Mouse (Mus musculus): ENCODE measurements at regions not wholly inside any gene's neighbourhood (a gene's known extent, or its start where the extent isn't known, plus 50 kb on each side); places are given as distances from the start of the nearest gene placed in this dataset.

GRCm38 (mm10) chr4:9048817-9049216 is 810.0 kb upstream of the Car8 start:
- H3K27ac ChIP-seq (ENCODE audit: control insufficient read depth, insufficient read depth, low read depth, low read length, poor library complexity): no peak overlapping the region
- no peak for TF ChIP-seq CTCF (IDR thresholded peaks at IDR 0.05; ENCODE audit: control insufficient read depth, insufficient read depth, low read length)
- no peak for TF ChIP-seq POLR2A (IDR thresholded peaks at IDR 0.05; ENCODE audit: borderline replicate concordance, control insufficient read depth, low read depth, low read length)
- 83% methylated on average over 1 of the region's 1 CpGs for WGBS
- no peak overlapping the region for H3K4me3 ChIP-seq (replicated peaks; ENCODE audit: control insufficient read depth, low read depth, low read length)
- no peaks in the 10 kb centered on the region for H3K4me1 ChIP-seq (ENCODE audit: control insufficient read depth, insufficient read depth, low read length)

DNA sequence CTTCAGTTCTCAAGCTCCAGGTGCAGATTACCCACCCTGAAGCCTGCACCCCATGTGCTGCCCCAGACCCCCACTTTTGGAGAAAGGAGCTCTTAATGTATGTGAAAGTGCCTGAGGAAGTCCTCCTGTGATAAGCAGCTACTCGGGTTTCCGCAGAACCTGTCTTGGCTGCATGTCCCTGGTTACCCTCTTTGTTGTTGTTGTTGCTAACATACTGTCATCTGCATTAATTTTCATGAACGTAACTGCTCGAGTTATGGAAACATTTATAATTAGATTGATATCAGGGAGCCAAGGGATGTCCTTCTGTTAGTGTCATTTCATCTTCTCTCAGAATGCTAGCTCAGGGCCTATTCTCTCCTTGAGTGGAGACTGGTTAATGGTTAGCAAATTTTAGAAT is 808.3 kb upstream of the Car8 start:
- Histone ChIP-seq H3K27ac (ENCODE audit: control insufficient read depth, insufficient read depth, low read depth, low read length, poor library complexity) (no peak overlapping the region), H3K4me1 (ENCODE audit: control insufficient read depth, insufficient read depth, low read length) (no peaks in the 10 kb centered on the region), H3K4me3 (replicated peaks; ENCODE audit: control insufficient read depth, low read depth, low read length) (no peak overlapping the region)
- no peak for TF ChIP-seq CTCF (IDR thresholded peaks at IDR 0.05; ENCODE audit: control insufficient read depth, insufficient read depth, low read length)
- no peak for TF ChIP-seq POLR2A (IDR thresholded peaks at IDR 0.05; ENCODE audit: borderline replicate concordance, control insufficient read depth, low read depth, low read length)
- 76% methylated on average over 4 of the region's 4 CpGs for WGBS

DNA sequence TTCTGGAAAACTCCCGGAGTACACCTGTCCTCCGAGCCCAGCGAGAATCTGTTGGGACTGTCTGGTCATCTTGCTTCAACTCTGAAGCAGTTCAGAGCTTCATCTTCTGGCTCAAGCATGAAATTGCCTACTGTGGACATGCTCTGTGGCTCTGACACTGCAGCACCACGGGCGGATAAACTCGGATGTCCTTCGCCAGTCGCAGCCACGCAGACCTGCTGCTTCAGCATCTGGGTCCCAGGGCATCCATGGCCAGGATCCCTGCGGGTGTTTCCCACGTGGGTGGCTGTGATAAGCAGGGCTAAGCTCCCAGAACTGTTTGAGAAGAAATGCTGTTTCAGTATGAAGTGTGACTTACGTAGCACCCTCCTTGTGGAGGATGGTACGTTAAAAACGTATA is 807.6 kb upstream of the Car8 start:
- H3K27ac ChIP-seq (ENCODE audit: control insufficient read depth, insufficient read depth, low read depth, low read length, poor library complexity): no peak overlapping the region
- H3K4me1 ChIP-seq (ENCODE audit: control insufficient read depth, insufficient read depth, low read length): no peaks in the 10 kb centered on the region
- TF ChIP-seq POLR2A (IDR thresholded peaks at IDR 0.05; ENCODE audit: borderline replicate concordance, control insufficient read depth, low read depth, low read length): no peak
- TF ChIP-seq CTCF (IDR thresholded peaks at IDR 0.05; ENCODE audit: control insufficient read depth, insufficient read depth, low read length): no peak
- WGBS: 82% methylated on average over 14 of the region's 14 CpGs
- H3K4me3 ChIP-seq (replicated peaks; ENCODE audit: control insufficient read depth, low read depth, low read length): no peak overlapping the region

DNA sequence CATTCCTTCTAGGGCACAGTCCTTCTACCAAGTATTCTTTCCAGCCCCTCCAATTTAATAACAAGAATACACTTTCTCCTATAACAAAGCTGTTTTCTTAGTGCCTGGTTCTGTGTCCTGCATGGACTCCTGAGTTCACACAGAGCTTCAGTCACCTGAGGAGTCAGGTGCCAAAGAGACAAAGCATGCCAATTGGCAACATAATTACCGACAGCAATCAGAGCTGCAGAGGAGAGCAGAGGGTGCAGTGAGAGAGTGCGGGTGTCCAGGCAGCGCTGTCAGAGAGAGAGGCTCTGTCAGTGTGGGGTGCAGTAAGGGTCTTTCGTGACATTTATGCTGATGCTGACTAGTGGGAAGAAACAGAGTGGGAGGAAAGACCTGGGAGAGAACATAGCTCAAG is 807.2 kb upstream of the Car8 start:
- no peaks in the 10 kb centered on the region for H3K4me1 ChIP-seq (ENCODE audit: control insufficient read depth, insufficient read depth, low read length)
- TF ChIP-seq CTCF (IDR thresholded peaks at IDR 0.05; ENCODE audit: control insufficient read depth, insufficient read depth, low read length): no peak
- H3K27ac ChIP-seq (ENCODE audit: control insufficient read depth, insufficient read depth, low read depth, low read length, poor library complexity): no peak overlapping the region
- WGBS: 78% methylated on average over 4 of the region's 4 CpGs
- no peak overlapping the region for H3K4me3 ChIP-seq (replicated peaks; ENCODE audit: control insufficient read depth, low read depth, low read length)

DNA sequence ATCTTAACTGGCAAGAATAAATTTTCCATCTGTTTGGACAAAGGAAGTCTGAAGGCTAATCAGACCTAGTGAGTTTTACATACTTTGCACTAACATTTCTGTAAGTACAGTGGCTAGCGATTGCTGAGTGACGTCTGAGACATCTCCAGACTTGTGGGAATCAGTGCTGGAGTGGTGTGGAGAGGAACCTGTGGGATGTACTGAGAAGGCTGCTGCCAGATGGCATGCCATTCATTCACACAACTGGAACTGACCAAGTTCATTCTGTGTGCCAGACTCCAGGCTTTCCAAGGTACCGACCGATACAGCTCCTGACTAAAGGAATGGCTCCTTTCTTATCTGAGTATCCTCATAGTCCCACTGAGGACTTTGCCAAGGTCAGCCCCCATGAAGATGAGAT is 797.2 kb upstream of the Car8 start:
- no peak overlapping the region for H3K27ac ChIP-seq (ENCODE audit: control insufficient read depth, insufficient read depth, low read depth, low read length, poor library complexity)
- H3K4me3 ChIP-seq (replicated peaks; ENCODE audit: control insufficient read depth, low read depth, low read length): no peak overlapping the region
- no peak for TF ChIP-seq POLR2A (IDR thresholded peaks at IDR 0.05; ENCODE audit: borderline replicate concordance, control insufficient read depth, low read depth, low read length)
- TF ChIP-seq CTCF (IDR thresholded peaks at IDR 0.05; ENCODE audit: control insufficient read depth, insufficient read depth, low read length): no peak
- 75% methylated on average over 4 of the region's 4 CpGs for WGBS
- no peaks in the 10 kb centered on the region for H3K4me1 ChIP-seq (ENCODE audit: control insufficient read depth, insufficient read depth, low read length)

GRCm38 (mm10) chr4:9035350-9035749 is 796.5 kb upstream of the Car8 start:
- WGBS: 70% methylated on average over 4 of the region's 4 CpGs
- H3K4me1 ChIP-seq (ENCODE audit: control insufficient read depth, insufficient read depth, low read length): no peaks in the 10 kb centered on the region
- H3K27ac ChIP-seq (ENCODE audit: control insufficient read depth, insufficient read depth, low read depth, low read length, poor library complexity): no peak overlapping the region
- H3K4me3 ChIP-seq (replicated peaks; ENCODE audit: control insufficient read depth, low read depth, low read length): no peak overlapping the region
- TF ChIP-seq CTCF (IDR thresholded peaks at IDR 0.05; ENCODE audit: control insufficient read depth, insufficient read depth, low read length) (no peak), POLR2A (IDR thresholded peaks at IDR 0.05; ENCODE audit: borderline replicate concordance, control insufficient read depth, low read depth, low read length) (no peak)

DNA sequence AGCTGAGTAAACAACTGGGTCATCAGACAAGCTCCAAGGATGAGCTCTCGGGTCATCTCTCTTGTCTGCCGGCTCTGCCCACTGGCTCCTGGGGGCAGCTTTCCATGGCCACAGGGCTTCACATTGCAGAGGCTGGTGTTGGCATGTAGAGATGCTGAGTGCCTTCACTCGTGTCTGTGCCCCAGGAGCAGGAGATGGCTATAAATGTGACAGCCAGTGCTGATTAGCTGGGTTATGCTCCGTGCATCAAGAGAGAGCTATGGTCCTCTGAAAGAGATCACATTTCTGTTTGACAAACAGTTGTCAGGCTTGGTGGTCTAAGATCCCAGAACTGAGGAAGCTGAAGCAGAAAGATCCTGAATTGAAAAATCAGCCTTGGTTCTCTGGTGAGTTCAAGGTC is 795.4 kb upstream of the Car8 start:
- Histone ChIP-seq H3K4me1 (ENCODE audit: control insufficient read depth, insufficient read depth, low read length) (no peaks in the 10 kb centered on the region), H3K27ac (ENCODE audit: control insufficient read depth, insufficient read depth, low read depth, low read length, poor library complexity) (no peak overlapping the region), H3K4me3 (replicated peaks; ENCODE audit: control insufficient read depth, low read depth, low read length) (no peak overlapping the region)
- no peak for TF ChIP-seq POLR2A (IDR thresholded peaks at IDR 0.05; ENCODE audit: borderline replicate concordance, control insufficient read depth, low read depth, low read length)
- TF ChIP-seq CTCF (IDR thresholded peaks at IDR 0.05; ENCODE audit: control insufficient read depth, insufficient read depth, low read length): no peak
- 66% methylated on average over 4 of the region's 4 CpGs for WGBS

GRCm38 (mm10) chr4:9033106-9033642 is 794.3 kb upstream of the Car8 start:
- H3K4me3 ChIP-seq (replicated peaks; ENCODE audit: control insufficient read depth, low read depth, low read length): no peak overlapping the region
- no peaks in the 10 kb centered on the region for H3K4me1 ChIP-seq (ENCODE audit: control insufficient read depth, insufficient read depth, low read length)
- TF ChIP-seq POLR2A (IDR thresholded peaks at IDR 0.05; ENCODE audit: borderline replicate concordance, control insufficient read depth, low read depth, low read length): no peak
- H3K27ac ChIP-seq (ENCODE audit: control insufficient read depth, insufficient read depth, low read depth, low read length, poor library complexity): no peak overlapping the region
- 58% methylated on average over 6 of the region's 6 CpGs for WGBS

DNA sequence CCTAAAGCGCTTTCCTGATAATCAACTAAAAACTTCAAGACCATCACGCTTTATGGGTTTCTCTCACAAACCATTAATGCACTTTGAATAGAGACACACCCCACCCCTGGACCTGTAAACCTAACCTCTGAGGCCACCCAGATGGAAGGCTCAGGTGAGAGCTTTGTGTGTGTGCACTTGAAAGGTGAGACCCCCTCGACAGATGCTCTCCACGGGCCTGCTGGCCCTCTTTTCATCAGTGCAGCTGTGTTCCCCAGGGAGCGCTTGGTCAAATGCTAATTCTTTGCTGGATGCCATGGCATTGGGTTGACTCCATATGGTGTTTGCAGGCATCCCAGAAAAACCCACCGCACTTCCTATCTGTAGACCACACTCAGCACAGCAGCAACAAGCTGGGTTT is 792.8 kb upstream of the Car8 start:
- H3K4me3 ChIP-seq (replicated peaks; ENCODE audit: control insufficient read depth, low read depth, low read length): no peak overlapping the region
- WGBS: 69% methylated on average over 6 of the region's 6 CpGs
- no peaks in the 10 kb centered on the region for H3K4me1 ChIP-seq (ENCODE audit: control insufficient read depth, insufficient read depth, low read length)
- no peak overlapping the region for H3K27ac ChIP-seq (ENCODE audit: control insufficient read depth, insufficient read depth, low read depth, low read length, poor library complexity)
- TF ChIP-seq CTCF (IDR thresholded peaks at IDR 0.05; ENCODE audit: control insufficient read depth, insufficient read depth, low read length): no peak
- TF ChIP-seq POLR2A (IDR thresholded peaks at IDR 0.05; ENCODE audit: borderline replicate concordance, control insufficient read depth, low read depth, low read length): no peak
